Mouse (Mus musculus) kidney, adult 9 months (tissue): Measurements from ENCODE around the gene Tnnc2.
A peak's percentile ranks its signal among the peaks of the same experiment; 100 is the strongest.

Experiments
- DNase-seq: peaks from one replicate; pipeline ENCODE4 v3.0.0; 2022

The Tnnc2 gene

DNA sequence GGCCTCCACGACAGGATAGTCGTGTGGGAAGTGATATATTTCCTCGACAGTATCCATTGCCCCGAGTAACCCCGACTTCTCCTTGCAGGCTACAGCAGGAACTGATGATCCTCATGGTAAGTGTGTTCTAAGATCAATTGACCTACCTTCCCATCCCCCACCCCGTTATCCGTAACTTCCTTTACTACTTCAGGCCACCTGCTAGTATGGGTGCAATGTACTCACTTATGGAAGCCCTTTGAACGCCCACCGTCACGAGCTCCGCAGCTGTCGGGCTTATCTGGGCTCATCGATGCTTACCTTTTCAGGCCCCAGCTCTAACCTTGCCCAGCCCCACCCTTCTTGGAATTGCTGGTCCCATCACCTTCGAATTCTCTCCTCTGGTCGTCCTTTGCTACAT, 9.5 kb downstream of the Tnnc2 start:
- peak; percentile 13 for DNase-seq

DNA sequence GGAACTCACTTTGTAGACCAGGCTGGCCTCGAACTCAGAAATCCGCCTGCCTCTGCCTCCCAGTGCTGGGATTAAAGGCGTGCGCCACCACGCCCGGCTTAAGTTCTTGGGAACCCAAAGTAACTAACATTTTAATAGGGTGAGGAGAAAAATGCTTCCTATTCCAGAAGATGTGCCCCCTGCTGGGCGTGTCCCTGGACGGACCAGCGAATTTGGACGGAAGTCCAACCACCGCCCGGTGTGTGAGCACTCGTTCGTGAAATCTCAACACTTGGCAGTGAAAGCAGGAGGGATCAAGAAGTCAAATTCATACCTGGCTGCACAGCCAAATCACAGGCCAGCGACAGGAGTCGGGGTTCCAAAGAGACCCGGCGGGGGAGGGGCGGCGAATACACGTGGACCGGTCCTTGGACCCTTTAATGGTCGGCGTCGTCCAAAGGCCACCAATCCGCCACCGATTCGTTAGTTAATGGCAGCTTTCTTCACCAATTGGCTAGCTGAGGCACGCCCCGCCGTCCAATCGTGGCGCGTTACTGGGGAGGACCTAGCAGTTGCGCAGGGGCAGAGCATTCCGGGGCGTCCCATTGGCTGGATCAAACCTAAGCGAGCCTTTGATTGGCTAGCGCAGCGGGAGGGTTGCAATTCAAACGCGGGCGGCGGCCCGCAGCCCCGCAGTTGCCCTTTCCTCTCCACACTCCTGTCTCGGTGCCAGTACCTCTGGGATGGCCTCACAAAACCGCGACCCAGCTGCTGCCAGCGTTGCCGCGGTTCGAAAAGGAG, 10.3 kb downstream of the Tnnc2 start, which contains the start of gene Ube2c:
Gene Ube2c, plus strand, starts transcription at position 641 of the 780 bp plus-strand sequence.
- peak; percentile 99 for DNase-seq

DNA sequence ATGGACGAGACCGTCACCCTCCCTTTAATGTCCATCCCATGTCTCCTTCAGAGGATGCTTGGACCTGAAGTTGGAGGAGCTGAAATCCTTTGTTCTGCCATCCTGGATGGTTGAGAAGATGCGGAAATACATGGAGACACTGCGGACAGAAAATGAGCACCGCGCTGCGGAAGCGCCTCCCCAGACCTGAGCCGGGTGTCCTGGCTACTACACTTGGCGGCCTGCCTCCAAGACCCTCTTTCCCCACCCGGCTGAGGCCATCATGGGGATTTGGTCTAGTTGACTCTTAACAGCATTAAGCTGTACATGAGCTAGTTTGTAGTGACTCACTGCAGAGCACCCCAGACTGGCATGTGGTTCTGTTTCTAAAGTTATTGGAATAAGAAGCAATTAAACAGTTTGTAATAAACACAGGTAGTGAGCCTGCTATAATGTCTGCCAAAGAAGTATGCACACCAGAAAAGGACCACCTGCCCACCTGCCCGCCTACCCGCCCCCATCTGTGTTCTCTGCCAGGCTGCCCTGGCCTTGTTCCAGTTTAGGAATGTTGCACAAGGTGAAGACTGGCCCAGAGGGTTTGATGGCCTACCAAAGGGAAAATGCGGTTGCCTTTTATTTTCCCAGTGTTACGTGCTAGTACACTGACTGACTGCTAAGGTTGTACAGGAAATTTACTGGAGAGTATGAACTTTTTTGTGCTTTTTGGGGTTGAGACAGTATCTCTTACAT, 11.8 kb downstream of the Tnnc2 start:
- DNase-seq = peak; percentile 23

GRCm38 (mm10) chr2:164765841-164766240, 13.9 kb downstream of the Tnnc2 start:
- DNase-seq = no peak

GRCm38 (mm10) chr2:164762593-164762992, 17.2 kb downstream of the Tnnc2 start:
- no peak for DNase-seq

DNA sequence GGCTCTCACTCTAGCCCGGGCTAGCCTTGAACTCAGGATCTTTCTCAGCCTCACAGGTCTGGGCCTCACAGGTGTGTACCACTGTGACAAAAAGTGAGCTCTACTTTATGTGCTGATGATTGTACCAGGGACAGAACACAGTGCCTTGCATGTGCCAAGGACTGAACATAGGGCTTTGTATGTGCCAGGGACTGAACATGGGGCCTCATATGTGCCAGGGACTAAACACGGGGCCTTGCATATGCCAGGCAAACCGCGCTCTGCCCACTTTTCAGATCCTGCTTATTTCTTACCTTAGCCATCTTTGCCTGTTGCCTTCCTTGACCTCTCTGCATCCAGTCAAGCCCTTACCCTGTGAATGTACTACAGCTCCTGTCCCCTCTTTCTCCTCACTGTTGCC, 17.8 kb downstream of the Tnnc2 start:
- DNase-seq = no peak

DNA sequence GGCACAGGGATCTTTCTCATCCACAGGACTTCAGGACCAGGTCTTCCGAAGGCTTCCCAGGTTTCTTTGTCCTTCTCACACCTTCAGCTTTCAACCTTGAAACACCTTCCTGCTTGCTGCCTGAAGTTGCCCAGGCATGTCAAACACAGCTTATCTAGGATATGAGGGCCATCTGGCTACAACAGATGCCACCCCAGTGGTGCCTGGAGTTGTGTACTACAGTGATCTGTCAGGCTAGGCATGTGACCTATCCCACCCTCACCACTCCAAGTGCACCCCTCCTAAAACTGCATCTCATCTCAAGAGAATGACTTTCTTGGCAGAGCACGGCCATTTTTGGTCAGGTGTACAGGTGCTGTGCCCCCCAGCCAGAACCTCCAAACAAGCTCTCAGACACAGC, 18.3 kb downstream of the Tnnc2 start:
- no peak for DNase-seq

DNA sequence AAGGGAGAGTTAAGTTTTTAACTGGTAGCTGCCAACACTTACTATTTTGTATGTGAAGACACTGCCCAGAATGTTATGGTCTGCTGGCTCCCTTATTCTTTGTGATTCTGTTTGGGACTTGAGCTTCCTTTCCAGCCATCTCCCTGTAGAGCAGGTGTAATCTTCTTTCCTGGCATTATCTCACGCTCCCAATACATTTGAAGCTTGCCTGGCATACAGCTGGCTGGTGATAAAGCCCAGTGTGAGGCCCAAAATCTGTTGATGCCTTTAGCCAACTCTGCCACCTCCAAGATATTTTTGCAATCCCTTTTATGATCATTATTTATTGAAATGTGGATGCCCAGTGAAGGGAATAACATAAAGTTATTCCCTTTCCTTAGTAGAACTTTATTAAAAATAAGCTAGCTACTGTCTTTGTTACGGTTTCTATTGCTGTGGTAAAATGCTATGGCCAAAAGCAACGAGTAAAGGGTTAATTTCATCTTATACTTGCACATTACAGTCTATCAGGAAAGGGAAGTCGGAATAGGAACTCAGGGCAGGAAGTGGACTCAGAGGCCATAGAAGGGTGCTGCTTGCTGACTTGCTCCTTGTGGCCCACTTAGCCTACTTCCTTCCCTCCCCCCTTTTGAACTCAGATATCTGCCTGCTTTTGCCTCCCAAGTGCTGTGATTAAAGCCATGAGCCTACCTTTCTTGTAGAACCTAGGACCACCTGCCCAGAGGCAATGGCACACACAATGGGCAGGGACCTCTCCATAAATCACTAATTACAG, 19.5 kb downstream of the Tnnc2 start:
- DNase-seq = no peak

- DNase-seq = no peak
Observed at GRCm38 (mm10) chr2:164758692-164759091, 21.1 kb downstream of the Tnnc2 start.

- no peak for DNase-seq
Observed at GRCm38 (mm10) chr2:164757841-164758240, 21.9 kb downstream of the Tnnc2 start.

DNA sequence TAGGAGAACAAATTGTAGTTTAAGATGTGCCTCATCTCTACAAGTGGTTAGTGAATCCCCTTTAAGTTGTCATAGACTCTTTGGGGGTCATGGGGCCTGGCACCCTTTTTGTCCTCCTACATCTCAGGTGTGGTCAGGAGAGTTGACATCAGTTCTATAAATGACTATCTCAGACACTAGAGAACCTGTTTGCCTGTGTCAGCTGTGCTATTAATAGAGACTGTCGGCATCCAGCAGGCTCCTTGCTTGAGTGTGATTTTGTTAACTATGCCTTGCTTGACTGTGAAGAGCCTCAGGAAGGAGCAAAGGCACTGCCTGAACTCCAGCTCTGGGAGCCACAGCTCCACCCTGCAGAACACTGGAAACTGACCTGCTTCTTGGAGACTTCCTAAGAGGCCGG, 25.0 kb downstream of the Tnnc2 start:
- no peak for DNase-seq

DNA sequence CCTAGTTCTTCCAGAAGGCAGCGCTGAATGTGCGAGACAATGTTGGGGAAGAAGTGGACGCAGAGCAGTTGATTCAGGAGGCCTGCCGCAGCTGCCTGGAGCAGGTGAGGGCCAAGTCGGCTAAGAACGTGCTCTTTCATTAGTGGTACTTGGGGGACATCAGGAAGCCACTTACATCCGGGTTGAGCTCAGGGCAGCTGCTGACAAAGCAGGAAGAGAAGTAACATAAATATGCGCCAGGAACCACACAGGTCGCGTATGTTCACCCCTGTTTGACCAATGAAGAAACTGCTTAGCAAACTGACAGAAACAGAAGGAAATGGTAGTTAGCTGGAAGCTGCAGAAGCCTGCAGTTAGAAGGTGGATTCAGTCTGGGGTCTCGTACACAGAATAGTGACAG, 25.7 kb downstream of the Tnnc2 start:
- DNase-seq = no peak

GRCm38 (mm10) chr2:164752454-164752853, 27.3 kb downstream of the Tnnc2 start:
- no peak for DNase-seq

- DNase-seq = no peak
Observed at GRCm38 (mm10) chr2:164748991-164749390, 30.8 kb downstream of the Tnnc2 start.

GRCm38 (mm10) chr2:164748191-164748590, 31.6 kb downstream of the Tnnc2 start:
- DNase-seq = no peak

- DNase-seq = no peak
Observed at GRCm38 (mm10) chr2:164746693-164747092, 33.1 kb downstream of the Tnnc2 start.

- peak; percentile 94 for DNase-seq
Observed at GRCm38 (mm10) chr2:164745843-164746479, 33.8 kb downstream of the Tnnc2 start, which contains the start of the genes Wfdc3 and Dnttip1. Gene Wfdc3 (minus strand): TSS chr2:164745931. Gene Dnttip1 (plus strand): TSS chr2:164745983.

DNA sequence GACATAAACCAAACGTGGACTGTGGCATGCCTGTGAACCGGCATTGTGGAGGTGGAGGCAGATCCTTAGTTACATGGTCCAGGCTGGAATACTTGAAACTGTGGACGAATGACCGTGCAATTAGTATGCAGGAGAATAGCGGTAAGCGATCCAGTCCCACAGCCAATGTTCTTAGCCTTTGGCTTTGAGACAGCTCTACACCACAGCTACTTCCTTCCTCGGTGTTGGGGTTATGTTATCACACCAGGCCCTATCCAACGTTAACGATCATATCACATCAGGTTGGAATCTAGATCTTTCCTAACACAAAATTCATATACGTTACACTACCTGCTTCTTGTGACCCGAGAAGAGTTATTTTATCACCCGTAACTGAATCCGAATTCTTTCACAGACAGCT, 34.8 kb downstream of the Tnnc2 start:
- no peak for DNase-seq

DNA sequence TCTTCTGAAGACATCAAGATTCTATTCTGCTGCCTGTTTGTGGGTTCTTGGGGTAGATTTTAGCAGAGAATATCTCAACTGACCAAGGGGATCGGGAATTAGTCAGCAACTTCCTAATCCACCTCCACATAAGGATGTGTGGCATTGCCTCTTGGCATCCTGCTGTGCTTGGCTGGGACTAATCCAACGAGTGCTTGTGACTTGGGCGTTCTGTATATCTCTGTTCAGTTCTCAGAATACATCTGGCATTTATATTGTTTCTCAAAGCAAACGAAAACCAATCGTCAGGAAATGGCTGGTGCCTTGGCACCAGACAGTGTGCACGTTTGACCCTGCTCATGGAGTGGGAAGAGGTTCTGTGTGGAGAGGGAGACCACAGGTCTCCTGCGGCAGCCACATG, 39.9 kb downstream of the Tnnc2 start:
- no peak for DNase-seq

GRCm38 (mm10) chr2:164737377-164738090, 42.2 kb downstream of the Tnnc2 start:
- peak; percentile 34 for DNase-seq

DNA sequence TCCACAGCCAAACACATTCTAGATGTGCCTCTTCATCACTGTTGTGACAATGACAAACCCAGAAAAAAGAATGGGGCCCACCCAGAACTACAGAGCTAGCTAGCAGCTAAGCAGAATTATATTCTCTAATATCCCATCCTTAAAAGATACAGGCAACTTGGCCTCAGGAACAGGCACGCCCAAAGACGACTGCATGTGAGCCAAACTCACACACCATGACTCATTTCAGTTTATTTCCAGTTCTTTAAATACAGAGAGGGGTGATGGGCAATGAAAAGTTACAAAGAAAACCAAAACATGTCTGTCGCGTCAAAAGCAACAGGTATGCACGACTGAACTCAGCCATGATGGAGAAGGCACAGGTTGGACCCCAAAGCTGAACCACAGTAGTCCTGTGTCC, 44.3 kb downstream of the Tnnc2 start:
- no peak for DNase-seq

DNA sequence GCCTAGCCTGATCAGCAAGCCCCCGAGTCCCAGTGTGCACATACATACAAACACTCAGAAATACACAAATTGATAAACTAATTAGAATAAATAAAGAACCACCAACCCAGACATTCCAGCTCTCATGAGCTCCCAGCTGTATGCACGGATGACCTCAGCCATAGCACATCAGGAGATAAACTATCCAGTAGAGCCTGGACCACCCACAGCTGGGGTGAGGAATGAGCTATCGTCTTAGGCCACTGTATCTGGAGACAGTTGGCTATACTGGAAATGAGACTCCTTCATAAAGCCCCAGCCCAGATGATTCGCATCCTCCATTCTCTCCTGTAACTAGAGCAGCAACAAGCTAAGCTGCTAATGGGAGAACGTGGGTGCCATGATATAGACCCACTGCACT, 44.9 kb downstream of the Tnnc2 start:
- no peak for DNase-seq
